Mouse (Mus musculus) right cerebral cortex, postnatal 4 days (tissue): Measurements from ENCODE around the gene Cul4b.
"Not testable (repeated sequence)": the region's sequence is repeated elsewhere in the genome, so short reads cannot be mapped to it uniquely, and the experiment has no call there.

Source experiments
- DNase-seq: peaks from one replicate; pipeline ENCODE4 v3.0.0-alpha.2; 2022

Gene Cul4b

DNA sequence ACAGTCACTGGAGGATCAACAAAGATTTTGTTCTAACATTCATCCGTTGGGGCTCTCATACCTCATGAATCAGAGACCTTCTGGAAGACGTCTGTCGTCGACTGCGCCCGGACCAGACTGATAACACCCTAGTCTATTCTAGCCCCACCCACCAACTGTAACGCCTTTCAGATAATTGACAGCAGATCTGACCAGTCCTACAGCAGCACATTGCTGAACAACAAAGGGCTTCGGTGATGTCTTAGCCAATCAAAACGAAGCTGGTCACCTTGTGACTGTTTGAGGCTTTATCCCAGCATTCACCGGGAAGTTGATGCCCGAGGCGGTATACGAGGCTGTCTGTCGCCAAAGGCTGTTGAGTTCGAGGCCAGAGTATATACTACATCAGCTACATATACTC, at the start of gene Cul4b:
Gene Cul4b (minus strand): TSS at position 119 of the 400 bp plus-strand sequence.
- no peak for DNase-seq

- peak; percentile 6 for DNase-seq
Observed at GRCm38 (mm10) chrX:38600995-38601369, 25.0 kb upstream of the Cul4b start.

DNA sequence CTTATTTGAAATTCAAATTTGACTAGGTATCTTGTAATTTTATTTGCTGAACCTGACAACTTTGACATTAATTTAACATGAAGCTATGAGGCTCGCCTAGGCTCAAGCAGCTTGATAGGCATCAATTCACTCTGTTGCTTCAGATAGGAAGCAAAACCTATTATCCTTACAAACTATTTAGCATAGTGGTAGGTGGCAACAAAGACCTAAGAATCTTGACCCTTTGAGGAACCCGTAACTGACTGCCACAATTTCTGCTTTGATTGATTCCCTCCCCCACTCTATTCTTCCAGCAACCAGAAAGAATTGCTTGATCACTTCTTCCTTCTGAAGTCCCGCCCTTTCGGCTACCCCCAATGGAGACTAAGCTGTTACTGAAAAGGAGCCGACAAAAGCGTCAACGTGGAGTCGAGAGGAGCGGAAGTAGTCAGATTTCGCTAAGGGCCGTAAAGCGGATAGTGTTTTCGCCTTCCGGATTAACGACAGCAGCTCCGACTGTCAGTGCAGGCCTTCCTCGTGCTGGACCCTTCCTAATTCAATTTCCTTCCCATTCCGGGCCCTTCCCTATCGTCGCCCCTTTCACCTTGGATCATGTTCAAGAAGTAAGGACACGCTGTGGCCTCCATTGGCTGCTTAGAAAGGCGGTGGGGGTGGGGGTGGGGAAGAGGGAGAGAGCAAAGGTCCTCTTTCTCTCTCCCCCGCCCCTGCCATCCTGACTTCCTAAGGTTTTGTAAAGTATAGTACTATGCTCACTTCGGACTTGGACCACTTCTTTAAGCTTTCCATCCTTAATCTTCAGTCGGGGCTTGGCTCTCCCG, 24.4 kb upstream of the Cul4b start, which contains the start of gene Mcts1:
Gene Mcts1 (plus strand): TSS at position 402 of the 818 bp plus-strand sequence.
- DNase-seq: peak; percentile 47

DNA sequence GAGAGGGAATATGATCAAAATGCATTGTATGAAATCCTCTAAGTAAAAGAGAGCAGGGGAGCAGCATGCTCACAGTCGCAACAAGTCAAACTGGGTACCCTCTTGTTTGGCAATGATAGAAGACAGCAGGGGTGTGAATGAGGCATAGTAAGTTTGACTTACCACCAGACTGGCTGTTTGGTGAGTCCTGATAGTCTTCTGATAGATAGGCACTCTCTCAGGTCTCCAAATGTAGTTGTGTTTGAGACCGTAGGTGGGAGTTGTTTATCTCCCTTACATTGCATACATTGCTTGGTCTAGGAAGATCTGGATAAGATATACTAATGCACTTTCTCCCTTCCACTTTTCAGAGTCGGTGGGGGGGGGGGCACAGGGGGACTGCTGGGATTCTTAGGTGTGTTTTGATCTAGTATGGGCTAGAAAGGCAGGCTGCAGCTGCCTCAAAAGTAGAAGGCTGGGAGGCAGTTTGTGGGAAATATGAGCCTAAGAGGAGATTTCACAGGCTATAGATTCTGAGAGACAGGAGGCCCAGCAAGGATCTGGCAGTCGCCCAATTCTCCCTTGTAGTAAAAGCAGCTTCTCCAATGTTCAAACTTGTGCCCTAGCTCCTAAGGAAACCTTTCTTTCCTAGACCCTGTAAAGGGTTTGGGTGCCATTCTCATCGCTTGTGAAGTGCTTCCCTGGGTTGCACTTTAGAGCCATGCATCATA, 17.3 kb upstream of the Cul4b start:
- DNase-seq: peak; percentile 22

DNA sequence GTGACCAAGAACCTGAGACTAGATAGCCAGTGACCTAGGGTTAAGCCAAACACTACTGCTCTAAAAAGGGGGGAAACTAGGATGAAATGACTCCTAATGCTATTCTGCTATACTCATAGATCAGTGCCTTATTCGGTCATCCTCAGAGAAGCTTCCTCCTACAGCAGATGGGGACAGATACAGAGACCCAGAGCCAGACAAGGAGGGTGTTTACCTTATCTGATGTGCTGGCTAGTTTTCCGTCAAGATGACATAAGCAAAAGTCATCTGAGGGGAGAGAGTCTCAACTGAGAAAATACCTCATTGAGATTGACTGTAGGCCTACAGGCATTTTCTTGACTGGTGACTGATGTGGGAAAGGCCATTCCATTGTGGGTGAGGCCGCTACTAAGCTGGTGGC, 15.8 kb upstream of the Cul4b start:
- DNase-seq: no peak

- DNase-seq: no peak
Observed at GRCm38 (mm10) chrX:38589827-38590226, 13.8 kb upstream of the Cul4b start.

DNA sequence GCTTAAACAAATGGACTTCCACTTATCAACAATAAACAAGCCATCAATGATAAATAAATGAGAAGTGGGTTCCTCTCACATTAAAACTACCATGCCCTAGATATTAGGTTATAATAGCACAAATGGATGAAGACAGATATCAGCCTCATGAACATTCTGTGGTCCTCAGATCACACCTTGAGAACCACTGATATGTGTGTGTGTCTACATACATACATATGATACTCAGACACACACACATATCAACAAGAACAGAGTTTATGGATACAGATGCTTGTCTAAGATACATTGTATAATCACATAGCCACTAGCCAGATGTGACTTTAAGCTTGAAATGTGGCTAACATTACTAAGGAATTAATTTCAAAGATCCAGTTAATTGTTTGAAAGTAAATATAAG, 7.3 kb upstream of the Cul4b start:
- DNase-seq: no peak

GRCm38 (mm10) chrX:38581140-38581539, 5.1 kb upstream of the Cul4b start:
- DNase-seq: no peak

DNA sequence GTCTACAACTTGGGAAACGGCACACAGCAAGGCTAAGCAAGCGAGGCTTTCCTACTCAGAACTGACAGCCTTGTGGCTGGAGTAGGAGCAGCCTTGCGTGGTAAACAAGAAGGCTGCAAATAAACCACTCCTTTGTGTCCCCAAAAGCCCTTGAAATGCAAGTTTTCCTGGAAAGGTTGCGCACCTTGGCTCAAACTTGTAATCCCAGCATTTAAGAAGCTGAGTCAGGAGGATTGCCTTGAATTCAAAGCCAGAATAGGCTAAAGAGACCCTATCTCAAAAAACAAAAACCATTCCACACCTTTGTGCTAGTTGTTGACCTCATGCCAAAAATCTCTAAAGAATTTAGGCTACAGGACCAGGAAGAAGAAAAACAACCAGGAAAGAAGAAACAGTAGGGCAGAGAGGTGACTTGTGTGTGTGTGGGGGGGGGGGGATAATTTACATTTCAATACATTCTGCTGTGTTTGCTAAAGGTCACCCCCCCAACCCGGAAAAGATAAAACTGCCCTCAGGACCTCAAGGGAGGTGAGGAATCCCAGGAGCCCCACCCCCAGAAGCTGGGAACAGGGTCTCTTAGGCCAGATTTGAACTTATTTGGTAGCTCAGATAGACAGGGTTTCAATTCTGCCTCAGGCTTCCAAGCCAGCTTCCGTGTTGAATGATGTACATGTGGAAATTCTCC, 9.3 kb downstream of the Cul4b start:
- DNase-seq: no peak

GRCm38 (mm10) chrX:38565176-38565542, 10.8 kb downstream of the Cul4b start:
- no peak for DNase-seq

- DNase-seq: peak; percentile 83
Observed at GRCm38 (mm10) chrX:38564542-38565175, 11.3 kb downstream of the Cul4b start.

GRCm38 (mm10) chrX:38563941-38564541, 12.0 kb downstream of the Cul4b start:
- DNase-seq: no peak

GRCm38 (mm10) chrX:38553255-38553654, 22.7 kb downstream of the Cul4b start:
- DNase-seq: no peak

DNA sequence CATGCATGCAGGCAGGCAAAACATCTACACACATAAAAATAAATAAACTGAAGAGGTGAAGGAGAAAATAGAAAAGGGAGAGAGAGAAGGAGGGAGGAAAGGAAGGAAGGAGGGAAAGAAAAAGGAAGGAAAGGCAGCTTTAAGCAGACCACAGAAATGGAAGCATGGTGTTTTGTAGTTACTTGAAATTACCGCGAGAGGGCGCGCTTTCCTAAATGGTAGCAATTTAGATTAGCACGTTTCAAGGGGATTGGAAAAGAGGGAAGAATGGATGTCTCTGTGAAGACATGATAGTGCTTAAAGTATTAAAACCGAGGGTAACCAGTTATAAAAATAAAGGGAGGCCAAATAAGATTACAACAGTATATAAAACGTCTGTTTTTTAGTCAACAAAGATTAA, 61.4 kb downstream of the Cul4b start:
- DNase-seq: peak; percentile 57

DNA sequence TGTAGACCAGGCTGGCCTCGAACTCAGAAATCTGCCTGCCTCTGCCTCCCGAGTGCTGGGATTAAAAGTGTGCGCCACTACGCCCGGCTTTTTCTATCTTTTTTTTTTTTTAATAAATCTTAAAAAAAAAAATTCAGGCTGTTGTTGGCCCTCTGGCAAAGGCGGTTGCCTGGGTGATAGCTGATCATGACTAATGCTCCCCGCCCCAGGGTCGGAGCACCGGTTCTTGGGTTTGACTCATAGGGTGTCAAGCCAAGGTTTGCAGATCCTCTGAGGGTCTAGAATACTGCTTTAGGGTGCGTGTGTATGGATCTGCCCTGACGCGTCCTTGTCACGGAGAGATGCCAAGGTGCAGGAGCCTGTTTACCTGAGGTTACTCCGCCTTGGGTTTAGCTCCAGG, 71.2 kb downstream of the Cul4b start:
- no peak for DNase-seq

- not testable (repeated sequence) for DNase-seq
Observed at GRCm38 (mm10) chrX:38502182-38502581, 73.8 kb downstream of the Cul4b start.

DNA sequence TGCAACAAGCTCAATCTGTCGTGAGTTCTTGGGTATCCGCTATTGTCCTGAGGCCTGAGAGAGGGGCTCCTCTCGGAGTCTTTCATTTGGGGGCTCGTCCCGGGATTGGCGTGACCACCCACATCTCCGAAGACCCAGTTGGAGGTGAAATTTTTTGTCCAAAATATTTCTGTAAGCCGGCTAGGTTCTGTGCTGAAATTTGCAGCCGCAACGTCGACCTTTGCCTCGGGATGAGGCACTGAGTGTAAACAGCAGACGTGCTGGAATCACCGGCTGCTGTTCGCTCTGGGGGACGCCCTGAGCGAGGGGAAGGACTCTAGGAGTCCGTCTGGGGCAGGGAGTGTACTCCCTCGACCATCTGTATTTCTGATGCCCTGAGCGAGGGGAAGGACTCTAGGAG, 90.5 kb downstream of the Cul4b start:
- DNase-seq: not testable (repeated sequence)
